Mouse (Mus musculus) kidney, embryonic 16.5 days (tissue): ENCODE data around the gene Mbd5. TPM values are rescaled to one million over a fixed set of nuclear protein-coding genes. Genes with fewer than 3 reads are reported as not detected.

ENCODE experiments used
- polyA plus RNA-seq: library from polyadenylated mRNA; unstranded; fragments of >200 nt; fragmentation: Nextera tagmentation; extraction: Ambion mirVana; gene quantifications from 2 replicates; pipeline ENCODE4 v1.2.1, GENCODE M21; 2015

Mbd5 gene
- polyA plus RNA-seq, 1 experiment from 2014 or later: 23.3 TPM

Other genes starting within 250 kb of the Mbd5 start
- gene Acvr2a, start 135.4 kb upstream of the Mbd5 start, polyA plus RNA-seq: 12.9 and 13.0 TPM in 2 replicates
- 92.0 and 96.9 TPM in 2 replicates for gene Orc4, start 769 bp downstream of the Mbd5 start, polyA plus RNA-seq